Mouse (Mus musculus) skeletal muscle tissue, adult 2 months (tissue): ENCODE results near the gene D11Wsu47e.

ENCODE experiments used
- DNase-seq: peaks from one replicate; pipeline ENCODE4 v3.0.0-alpha.2; 2012; ENCODE audit warnings: low read depth, low spot score

D11Wsu47e gene

GRCm38 (mm10) chr11:113733631-113734364 lies 49.6 kb downstream of the D11Wsu47e start:
- no peak for DNase-seq

- no peak for DNase-seq
These were observed 50.9 kb downstream of the D11Wsu47e start for GRCm38 (mm10) chr11:113735151-113735550.

GRCm38 (mm10) chr11:113736848-113737552 lies 52.8 kb downstream of the D11Wsu47e start:
- DNase-seq: no peak

GRCm38 (mm10) chr11:113737553-113737854 lies 53.3 kb downstream of the D11Wsu47e start:
- DNase-seq: no peak

DNA sequence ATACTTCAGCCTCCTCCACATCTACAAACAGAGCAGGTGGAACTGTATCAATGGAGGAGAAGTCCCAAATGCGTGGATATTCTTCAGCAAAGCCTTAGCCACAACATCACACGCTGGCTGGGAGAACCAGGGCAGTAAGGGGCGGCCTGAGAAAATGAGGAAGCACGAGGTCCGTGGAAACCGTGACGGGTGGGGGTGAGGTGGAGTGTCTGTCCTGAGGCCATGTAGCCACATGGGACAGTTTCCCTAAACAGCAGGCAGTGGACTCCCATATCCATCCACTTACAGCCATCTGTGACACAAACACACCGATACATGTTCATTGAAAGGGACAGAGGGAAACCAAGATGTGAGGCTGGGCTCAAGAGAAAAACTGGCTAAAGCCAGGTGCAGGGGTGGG lies 53.7 kb downstream of the D11Wsu47e start:
- DNase-seq: no peak

DNA sequence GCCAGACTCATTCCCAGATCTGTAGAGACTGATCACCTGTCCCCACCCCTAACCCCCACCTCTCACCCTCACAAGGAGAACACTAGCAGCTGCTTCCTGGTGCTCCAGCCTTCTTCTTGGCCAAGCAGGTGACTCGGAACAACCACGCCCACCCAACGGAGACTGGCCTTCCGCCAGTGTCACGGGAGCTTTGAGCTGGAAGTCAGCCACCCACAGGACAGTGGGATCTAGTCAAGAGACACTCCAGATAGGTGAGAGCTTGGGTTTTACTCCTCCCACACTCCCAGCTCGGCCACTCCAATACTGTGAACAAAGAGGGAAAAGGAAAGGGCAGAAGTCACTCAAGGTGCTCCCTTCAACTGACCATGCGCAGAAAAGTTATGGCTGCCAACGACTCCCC lies 55.0 kb downstream of the D11Wsu47e start:
- no peak for DNase-seq

DNA sequence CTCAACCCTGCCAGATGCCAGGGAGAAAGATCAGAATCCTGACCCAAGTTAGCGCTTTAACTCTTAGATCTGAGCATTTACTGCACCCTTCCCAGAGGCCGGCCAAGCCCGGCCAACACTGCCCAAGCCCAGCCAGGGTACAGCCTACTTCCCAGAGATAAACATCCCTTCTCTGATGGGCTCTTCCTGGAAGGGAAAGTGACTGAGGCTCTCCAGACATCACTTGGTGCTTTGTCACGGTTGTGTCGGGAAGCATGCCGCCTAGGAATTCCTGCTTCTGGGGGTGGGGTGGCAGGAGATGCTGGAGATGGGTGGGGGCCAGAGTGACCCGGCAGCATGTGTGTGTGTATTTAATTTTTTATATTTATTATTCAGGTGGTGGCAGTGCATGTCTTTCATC lies 55.9 kb downstream of the D11Wsu47e start:
- no peak for DNase-seq

- no peak for DNase-seq
These were observed 58.8 kb downstream of the D11Wsu47e start for GRCm38 (mm10) chr11:113742998-113743397.
